Mouse (Mus musculus) spleen, postnatal 14 days (tissue): ENCODE measurements around the gene Slc4a5.
"Not testable (repeated sequence)": the region's sequence is repeated elsewhere in the genome, so short reads cannot be mapped to it uniquely, and the experiment has no call there.

Experiments used
- DNase-seq, 2 experiments: peaks; one replicate each; pipeline ENCODE4 v3.0.0; 2021 to 2022; ENCODE audit warnings: low spot score in 2 of 2

The Slc4a5 gene

DNA sequence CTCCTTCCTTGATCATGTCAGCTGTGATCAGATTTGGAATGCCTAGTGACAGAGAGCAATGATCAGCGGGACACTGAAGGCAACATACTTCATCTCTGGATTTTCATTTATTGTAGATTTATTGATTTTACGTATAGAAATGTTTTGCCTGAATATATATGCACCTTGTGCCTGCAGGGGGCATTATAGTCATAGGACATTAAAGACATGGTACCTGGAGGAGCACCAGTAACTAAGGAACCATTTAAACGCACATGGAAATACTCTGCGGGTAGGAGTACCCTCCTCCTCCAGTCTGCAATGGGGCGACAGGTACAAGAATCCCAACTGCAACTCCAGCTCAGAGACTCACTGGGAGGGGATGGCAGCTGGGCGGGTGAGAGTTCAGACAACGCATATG is 89.4 kb downstream of the Slc4a5 start:
- no peak for DNase-seq

DNA sequence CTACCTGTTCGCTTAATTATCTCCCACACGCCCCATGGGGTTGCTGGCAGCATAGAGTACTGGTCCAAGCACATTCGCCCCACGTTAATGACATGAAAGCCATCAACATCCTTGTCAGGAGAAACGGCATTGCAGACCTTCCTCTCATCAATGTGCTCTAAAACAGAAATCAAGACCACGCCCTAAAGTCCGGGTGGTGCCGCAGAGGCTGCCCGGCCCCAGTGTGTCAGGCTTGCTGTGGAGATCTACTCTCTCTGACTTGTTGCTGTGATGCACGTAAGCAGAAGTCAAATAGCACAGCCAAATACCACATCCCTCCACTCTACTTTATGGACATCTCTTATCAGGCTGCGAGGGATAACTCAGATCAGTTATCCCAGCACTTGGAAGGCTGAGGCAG is 91.6 kb downstream of the Slc4a5 start:
- DNase-seq = no peak

DNA sequence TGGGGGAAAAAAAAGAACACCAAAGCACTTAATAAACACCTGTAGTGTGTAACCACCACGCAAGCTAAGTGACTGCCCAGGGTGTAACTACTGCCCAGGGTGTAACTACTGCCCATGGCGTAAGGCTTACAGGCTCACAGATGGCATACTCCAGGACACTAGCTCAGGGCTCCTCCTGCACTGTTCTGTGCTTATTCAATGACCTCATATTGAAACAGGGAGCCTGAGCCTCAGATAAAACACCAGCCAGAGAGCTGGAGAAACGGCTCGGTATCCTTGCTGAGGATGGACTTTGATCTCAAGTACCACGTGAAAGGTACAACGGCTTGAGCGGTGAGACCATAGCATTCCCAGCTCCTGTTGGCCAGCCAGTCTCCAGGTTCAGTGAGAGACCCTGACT is 92.4 kb downstream of the Slc4a5 start:
- no peak for DNase-seq

DNA sequence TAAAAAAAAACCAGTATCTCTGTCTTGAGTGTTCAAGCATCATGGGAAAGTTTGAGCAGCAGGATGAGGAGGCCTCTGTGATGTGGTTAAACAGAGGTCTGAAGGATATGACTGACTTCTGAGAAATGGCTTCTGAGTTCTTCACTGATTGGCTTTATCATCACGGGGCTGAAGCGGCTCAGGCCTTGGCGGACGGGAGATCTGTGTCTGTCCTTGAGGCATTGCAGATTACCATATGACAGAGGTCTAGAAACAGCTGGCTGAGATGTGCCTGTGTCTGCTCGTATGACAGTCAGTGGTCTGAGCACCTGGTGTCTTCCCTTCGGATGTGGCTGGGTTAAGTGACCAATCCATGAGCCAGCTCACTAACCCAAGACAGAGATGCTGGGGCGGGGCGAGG is 92.9 kb downstream of the Slc4a5 start:
- no peak for DNase-seq

DNA sequence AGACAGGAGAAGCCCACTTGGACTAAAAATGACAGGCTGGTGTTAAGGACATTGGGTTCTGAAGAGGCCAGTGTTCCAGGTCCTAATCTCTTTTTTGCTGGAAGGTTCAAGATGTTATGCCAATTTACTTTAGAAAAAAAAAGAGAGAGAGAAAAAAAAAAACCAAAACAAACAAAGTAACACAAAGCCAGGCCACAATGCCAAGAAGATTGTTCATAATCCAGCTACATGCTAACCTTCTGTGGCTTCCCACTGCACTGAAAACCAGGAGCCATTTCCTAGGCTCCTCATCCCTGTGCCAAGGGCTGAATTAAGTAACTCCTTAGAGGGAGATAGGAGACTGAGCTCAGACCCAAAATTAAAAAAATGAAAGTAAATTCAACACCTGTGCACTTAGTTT is 95.7 kb downstream of the Slc4a5 start:
- no peak for DNase-seq

DNA sequence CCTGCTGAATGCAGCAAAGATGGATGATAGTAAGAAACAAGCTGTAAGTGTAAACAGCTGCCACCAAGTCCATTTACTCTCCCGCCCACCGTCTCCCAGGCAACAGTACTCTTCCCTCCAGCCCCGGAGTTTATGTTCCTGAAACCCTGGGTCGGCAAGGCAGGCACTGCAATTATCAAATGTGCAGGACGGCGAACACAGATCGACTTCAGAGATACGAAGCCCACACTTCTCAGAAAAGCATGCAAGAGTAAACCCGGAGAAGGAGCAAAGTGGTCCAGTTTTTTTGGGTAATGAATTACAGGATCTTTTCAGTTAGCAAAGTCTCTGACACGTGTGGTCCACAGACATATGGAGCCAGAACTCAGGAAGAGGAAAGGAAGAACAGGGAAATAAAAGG is 96.4 kb downstream of the Slc4a5 start:
- DNase-seq = no peak

DNA sequence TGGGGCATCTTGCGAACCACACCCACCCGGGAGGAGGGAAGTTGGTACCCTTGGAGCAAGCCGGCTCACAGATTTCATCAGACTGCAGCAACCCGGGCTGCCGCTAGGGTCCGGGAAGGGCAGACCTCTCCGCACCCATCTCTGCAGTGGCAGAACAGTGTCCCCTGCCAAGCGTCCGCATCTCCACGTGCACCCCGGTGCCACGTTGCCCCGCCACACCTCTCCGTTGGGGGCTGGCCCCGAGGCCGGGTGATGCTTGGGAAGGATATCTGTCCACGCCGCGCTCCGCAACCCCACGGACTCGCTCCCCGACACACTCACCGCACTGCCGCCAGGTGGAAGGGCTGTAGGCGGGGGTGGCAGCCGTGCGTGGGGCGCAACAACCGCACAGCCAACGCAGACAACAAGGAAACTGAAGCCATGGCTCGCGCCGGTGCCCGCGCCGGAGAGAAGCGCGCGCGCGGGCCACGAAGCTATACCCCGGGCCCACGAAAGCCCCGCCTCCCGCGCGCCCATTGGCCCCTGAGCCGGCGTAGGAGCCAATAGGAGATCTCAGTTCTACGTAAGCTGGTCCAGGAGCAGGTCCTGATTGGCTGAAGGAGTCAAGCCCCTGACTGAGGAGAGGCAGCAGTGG is 97.6 kb downstream of the Slc4a5 start:
- DNase-seq = peak; percentile 89

DNA sequence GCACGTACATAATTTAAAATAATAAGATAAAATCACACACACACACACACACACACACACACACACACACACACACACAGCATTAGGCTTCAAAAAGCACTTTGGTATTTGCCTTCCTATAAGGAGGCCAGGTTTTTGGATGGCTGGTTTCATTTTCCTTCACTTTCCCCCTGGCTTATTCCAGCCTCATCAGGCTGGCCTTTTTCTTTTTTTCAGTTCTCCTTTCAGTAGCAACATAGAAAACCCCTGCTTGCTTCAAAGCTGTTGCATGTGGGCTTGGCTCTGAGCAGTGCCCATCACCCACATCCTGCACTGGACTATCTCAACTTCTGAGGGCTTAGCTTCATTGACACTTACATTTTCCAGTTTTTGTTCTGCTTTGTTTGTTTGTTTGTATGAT is 102.3 kb downstream of the Slc4a5 start:
- no peak for DNase-seq

DNA sequence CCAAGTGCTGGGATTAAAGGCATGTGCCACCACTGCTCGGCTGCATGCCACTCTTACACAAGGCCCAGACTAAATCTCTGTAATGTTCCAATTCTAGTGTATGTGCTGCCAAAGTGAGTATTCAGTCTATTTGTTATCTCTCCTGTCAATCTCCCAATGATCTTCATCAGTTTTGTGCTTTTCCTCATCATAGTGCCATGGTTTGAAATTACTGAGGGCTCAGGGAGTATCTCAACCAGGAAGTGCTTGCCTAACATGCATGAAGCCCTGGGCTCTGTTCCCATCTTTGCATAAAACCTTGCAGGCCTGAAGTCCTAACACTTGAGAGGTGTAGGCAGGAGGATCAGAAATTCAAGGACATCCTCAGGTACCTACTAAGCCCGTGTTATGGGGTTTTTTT is 103.2 kb downstream of the Slc4a5 start:
- DNase-seq = no peak

DNA sequence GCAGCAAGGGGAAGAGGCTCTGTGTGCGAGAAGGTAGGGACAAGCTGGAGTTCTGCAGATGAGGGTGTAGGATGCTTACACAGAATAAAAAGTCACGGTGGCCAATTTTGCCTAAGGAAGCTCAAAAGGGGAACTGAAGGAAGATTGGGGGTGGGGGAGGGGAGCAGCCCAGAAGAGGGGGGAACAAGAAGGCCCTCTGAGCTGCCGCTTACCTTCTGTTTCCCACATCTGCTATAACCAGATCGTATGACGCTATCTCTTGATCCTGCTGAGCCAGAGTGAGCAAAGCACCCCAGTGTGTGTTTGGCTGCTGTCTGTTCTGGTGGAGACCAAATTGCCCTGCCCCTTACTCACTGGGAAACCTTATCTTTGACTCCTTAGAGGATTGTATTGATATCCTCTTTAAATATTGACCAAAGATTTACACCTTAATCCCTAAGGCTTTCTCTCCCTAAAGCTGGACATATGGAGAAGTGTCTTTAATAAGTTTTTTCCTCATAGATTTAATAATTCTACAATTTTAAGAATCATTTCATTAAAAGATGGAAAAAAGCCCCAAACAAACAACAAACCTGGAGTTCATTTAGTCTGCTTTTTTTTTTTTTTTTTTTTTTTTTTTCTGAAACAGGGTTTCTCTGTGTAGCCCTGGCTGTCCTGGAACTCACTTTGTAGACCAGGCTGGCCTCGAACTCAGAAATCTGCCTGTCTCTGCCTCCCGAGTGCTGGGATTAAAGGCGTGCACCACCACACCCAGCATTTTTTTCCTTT is 104.2 kb downstream of the Slc4a5 start:
- DNase-seq = no peak

DNA sequence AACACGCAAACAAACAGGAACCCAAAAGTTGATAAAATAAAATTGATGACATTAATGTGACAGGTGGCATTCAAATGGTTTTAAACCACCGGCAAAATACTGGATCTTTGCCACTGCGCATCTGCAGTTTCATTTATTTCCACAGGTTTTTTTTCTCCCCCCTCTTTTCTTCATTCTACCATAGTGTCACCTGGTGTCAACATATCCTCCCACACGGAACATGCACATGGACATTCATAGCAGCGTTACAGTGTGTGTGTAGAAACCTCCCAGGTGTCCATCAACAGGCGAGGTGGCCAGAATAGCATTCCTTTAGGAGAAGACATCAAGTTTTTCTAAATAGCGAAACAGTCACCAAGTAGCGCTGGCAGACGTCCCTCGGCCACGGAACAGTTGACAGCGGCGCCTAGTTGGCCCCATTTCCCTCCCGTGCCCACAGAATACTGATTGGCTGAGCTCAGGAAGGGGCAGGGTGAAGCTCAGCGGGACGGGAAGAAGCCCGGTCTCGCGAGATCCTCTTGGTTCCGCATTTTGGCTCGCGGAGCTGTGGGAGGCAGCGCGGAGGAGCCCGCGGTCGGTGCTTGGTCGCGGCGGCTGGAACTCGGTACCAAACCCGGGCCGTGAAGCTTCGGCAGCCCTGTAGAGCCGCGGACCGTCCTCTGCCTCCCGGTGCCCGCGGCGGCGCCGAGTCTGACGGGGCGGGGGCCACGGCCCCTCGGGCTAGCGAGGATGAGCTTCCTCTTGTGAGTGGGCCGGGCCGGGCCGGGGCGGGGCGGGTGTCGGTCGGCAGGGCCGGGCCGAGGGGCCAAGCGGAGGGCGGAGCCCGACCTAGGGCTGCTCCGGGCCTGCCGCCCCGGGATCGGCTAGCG is 106.1 kb downstream of the Slc4a5 start, which contains the start of the genes Mthfd2 and Mob1a:
Gene Mthfd2, minus strand, starts transcription at position 384 of the 869 bp plus-strand sequence.
Gene Mob1a, plus strand, starts transcription at position 492 of the 869 bp plus-strand sequence.
- peak; percentile 90 to 91 for DNase-seq

DNA sequence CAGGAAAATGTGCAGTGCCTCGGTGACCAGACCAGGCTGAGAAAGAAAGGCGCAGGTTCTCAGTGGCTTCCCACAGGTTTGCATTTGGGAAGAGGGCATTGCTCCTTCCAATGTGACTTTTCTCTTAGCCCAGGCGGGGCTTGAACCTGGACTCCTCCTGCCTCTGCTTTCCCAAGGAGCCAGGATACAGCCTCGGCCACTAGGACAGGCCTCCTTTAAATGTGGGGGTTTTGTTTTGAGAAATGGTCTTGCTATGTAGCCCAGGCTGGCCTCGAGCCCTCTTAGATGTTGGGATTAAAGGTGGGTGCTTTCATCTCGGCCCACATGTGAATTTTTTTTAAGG is 106.7 kb downstream of the Slc4a5 start:
- DNase-seq = no peak

DNA sequence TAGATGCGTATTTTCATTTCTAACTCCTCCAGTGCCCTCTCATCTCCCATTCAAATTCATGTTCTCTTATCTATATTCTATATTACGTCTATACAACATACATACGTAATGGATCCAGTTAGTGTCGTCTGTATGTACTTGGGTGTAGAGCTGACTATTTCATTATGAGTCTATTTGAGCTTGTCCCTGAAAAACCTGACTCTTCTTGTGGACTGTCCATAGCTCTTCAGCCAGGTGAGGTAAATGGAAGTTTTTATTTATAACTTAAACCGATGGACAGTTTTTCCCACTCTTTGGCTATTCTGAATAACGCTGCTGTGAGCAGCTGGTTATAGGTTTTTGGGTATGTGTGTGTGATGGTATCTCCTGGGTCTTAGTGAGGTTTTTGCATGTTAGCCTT is 107.1 kb downstream of the Slc4a5 start:
- DNase-seq = no peak

DNA sequence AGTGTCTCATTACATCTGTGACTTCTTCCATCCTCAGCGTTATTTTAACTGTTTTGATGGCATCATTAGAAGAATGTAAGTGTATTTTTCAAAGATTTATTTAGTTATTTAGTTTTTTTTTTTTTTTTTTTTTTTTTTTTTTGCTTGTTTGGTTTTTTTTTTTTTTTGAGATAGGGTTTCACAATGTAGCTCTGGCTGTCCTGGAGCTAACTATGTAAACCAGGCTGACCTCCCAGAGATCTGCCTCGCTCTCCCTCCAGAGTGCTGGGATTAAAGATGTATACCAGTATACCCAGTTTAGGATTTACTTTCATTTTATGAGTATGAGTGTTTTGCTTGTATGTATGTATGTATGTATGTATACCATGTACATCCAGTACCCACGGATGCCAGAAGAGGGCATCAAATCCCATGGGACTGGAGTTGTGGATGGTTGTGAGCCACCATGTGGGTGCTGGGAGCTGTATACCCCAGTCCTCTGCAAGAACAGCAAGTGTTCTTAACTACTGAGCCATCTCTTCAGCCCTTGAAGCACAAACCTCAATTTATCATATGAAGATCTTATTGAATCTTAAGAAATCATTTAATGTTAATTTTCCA is 108.1 kb downstream of the Slc4a5 start:
- DNase-seq = no peak

DNA sequence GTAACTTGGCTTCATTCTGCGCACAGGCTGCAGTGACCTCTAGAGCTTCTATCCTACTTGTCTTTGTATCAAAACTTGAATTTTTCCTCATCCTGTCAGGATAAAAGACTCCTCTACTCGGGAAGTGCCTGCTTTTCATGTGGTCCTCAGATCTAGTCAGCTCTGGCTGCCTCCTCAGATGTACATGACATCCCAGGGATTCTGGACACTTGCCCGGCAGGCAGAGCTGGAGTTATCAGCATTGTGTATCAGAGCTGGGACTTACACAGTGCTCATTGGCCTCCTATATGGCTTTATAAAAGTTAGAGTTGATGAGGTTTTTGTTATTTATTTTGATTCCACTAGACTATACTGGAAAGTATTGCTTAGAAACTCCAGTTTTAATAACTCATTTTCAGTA is 121.8 kb downstream of the Slc4a5 start:
- DNase-seq = no peak

DNA sequence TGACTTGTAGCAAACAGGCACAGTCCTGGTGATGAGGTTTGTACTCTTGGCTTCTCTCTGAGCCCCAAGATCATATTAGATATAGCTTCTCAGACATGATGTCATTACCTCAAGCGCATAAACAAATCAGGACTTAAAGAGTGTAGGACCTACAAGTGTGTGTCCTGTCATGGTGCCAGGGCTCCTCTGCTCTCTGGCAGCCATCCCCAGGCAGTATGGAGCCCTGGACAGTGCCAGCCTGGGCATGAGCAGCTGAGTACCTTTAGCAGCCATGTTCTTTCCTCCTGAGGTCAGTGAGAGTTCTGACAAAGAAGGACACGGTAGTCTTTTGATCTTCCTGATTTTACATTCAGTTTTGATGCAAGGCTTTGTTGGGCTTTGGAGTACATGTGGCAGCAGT is 123.3 kb downstream of the Slc4a5 start:
- DNase-seq = no peak

DNA sequence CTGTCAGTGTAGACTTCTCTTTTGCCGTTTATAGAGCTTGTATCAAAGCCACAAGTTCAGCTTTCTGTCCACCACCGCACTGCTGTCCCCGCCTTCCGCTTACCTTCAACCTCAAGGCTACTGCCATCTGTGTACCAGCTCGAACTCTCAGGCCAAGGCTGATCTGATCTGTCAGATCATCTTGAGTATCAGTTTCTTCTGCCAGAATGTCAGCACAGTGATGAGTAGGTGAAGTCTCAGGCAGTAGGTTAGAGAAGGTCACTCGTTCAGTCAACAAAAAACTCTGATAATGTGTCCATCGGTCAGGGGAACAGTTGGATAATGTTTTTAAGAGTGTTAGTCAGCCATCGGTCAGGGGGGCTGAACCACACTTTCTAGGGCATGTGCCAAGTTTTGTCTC is 125.7 kb downstream of the Slc4a5 start:
- not testable (repeated sequence) for DNase-seq

DNA sequence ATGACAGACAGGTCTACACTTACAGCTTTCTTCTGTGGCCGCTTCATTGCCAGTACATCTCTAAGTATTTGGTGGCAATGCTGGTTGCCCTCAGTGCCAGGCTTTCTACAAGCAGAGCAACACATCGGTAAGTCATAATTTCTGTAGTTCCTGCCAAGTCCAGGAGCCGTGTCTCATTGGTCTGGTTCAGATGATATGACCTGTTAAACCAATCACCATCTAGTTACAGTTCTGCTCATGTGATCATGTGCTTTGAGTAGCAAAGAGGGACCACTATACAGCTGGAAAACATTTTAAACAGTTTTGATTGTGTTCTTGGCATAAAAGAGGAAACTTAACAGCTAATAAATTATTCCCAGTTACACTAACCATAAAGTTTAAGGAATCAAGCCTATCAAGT is 128.3 kb downstream of the Slc4a5 start:
- no peak for DNase-seq

DNA sequence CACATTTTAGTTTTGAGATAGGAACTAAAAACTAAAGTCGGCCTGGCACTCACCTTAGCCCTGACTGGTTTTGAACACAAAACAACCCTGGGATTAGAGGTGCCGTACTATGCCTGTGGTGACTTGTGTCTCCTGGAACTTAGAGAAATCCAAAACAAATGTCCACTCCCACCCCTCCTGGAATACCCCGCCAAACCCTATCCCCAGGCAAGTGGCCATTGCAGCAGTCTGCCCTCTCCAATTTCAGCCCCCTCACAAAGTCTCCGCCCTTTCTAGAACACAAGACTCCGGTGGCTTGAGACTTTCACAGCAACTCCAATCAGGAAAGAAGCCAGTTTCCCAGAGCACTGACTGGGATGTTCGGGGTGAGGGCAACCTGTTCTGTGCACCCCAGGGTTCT is 129.2 kb downstream of the Slc4a5 start, which contains the start of gene Bola3:
Gene Bola3, plus strand, starts transcription at position 275 of the 400 bp plus-strand sequence.
- no peak for DNase-seq

DNA sequence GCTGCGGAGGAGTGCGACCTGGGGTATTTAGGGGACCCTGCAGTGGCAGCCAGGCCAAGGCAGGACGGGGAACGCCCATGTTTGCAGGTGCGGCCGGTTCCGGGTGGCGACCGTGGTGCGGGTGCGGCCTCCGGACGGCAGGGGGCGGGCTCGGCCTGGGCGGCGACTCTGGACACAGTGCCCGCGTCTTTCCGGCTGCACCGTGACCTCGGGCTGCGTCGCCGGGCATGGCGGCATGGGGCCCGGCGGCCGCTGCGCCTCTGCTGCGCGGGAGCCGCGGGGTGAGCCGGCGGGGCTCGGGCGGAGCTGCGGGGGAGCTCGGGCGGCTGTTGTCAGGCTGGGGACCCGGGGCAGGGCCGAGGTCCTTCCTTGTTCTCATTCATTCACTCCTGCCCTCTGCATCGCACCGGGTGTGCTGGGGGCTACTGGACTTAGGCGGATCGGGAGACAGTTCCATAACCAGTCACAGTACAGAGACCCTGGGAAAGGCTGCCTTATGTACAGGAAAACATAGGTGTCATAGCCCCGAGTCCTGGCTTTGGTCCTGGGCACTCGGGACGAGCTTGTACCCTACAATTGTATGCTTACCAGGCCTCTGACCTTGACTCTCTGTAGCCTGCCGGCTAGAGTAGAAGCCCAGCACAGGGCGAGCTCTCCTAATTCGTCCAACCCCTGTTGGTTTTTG is 129.8 kb downstream of the Slc4a5 start:
- DNase-seq = peak; percentile 97 to 99

DNA sequence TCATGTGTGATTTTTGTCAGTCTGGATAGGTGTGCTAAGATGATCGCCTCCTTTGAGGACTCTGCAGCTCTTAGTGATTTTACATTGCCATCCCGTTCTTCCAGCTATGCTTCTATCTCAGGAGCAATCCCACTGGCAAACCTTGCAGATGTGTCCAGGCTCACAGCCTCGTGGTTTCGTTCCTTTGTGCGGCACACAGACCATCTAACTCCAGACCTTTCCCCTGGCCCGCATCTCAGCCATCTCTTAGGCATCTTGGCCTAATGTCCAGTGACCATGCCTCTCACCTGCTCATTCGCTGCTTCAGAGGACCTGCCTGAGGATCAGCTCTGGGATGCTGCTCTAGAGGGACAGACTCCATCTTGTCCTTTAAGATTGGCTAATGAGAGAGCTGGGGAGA is 130.5 kb downstream of the Slc4a5 start:
- DNase-seq = no peak
